Mouse (Mus musculus) MEL (cell line): ENCODE measurements around the gene Apba2.
A peak's percentile ranks its signal among the peaks of the same experiment; 100 is the strongest.

ENCODE experiments used
- BHLHE40 ChIP-seq: IDR thresholded peaks from 2 replicates; pipeline ENCODE4 v1.6.1; 2012; ENCODE audit warnings: low read depth, mild to moderate bottlenecking, inconsistent platforms, low read length, improper control_type of control experiment, borderline replicate concordance
- CTCF ChIP-seq, 3 experiments: IDR thresholded peaks in 2 of 3; conservative IDR thresholded peaks in 1 of 3; 2 replicates each; pipeline ENCODE4 v1.5.1; 2011 to 2012; ENCODE audit warnings: low read length in 3 of 3, low read depth in 2 of 3, mild to moderate bottlenecking in 2 of 3, improper control_type of control experiment in 1 of 3, inconsistent platforms in 1 of 3, mixed read lengths in 1 of 3, moderate library complexity in 1 of 3; ENCODE audit not compliant: control insufficient read depth in 1 of 3, insufficient read depth in 1 of 3, poor library complexity in 1 of 3, severe bottlenecking in 1 of 3
- ELF1 ChIP-seq: IDR thresholded peaks from 2 replicates; pipeline ENCODE4 v1.6.1; 2014; ENCODE audit warnings: low read depth, mild to moderate bottlenecking, inconsistent platforms, low read length, improper control_type of control experiment, moderate library complexity
- EP300 ChIP-seq, 2 experiments: IDR thresholded peaks; 2 replicates each; pipeline ENCODE4 v1.6.1; 2011; ENCODE audit warnings: improper control_type of control experiment in 2 of 2, low read length in 2 of 2, low read depth in 1 of 2, mild to moderate bottlenecking in 1 of 2
- KAT2A ChIP-seq: conservative IDR thresholded peaks from 2 replicates; pipeline ENCODE4 v1.6.1; 2012; ENCODE audit warnings: low read depth, low read length, improper control_type of control experiment, inconsistent platforms
- POLR2A ChIP-seq, 2 experiments: IDR thresholded peaks; 2 replicates each; pipeline ENCODE4 v1.6.1; 2011 to 2012; ENCODE audit warnings: low read length in 2 of 2, mild to moderate bottlenecking in 2 of 2, control low read depth in 1 of 2, improper control_type of control experiment in 1 of 2, low read depth in 1 of 2, moderate library complexity in 1 of 2; ENCODE audit not compliant: control insufficient read depth in 1 of 2, insufficient read depth in 1 of 2, poor library complexity in 1 of 2
- POLR2AphosphoS2 ChIP-seq: IDR thresholded peaks from 2 replicates; pipeline ENCODE4 v1.6.1; 2011; ENCODE audit warnings: low read length, improper control_type of control experiment
- RAD21 ChIP-seq: IDR thresholded peaks from 2 replicates; pipeline ENCODE4 v1.6.1; 2011; ENCODE audit warnings: mild to moderate bottlenecking, low read depth, low read length, improper control_type of control experiment
- RCOR1 ChIP-seq: IDR thresholded peaks from 2 replicates; pipeline ENCODE4 v1.6.1; 2012; ENCODE audit warnings: low read depth, mild to moderate bottlenecking, inconsistent platforms, low read length, improper control_type of control experiment
- TCF12 ChIP-seq: IDR thresholded peaks from 2 replicates; pipeline ENCODE4 v1.6.1; 2014; ENCODE audit warnings: low read depth, mild to moderate bottlenecking, inconsistent platforms, low read length, improper control_type of control experiment, moderate library complexity
- UBTF ChIP-seq: IDR thresholded peaks from 2 replicates; pipeline ENCODE4 v1.6.1; 2012; ENCODE audit warnings: low read depth, mild to moderate bottlenecking, inconsistent platforms, low read length, improper control_type of control experiment, moderate library complexity, borderline replicate concordance; ENCODE audit not compliant: insufficient read depth
- ZMIZ1 ChIP-seq: IDR thresholded peaks from 2 replicates; pipeline ENCODE4 v1.6.1; 2012; ENCODE audit warnings: low read depth, mild to moderate bottlenecking, inconsistent platforms, low read length, improper control_type of control experiment, moderate library complexity

GRCm38 (mm10) chr7:64610875-64611274 is 109.4 kb downstream of the Apba2 start:
- no peak for TF ChIP-seq BHLHE40
- no peak for TF ChIP-seq POLR2AphosphoS2
- peak; percentile 10 to 37 (median 14); a peak in 3 of 6 replicates for TF ChIP-seq CTCF (IDR thresholded peaks at IDR 0.05 in 2 of 3, conservative IDR thresholded peaks at IDR 0.05 in 1 of 3; ENCODE audit: control insufficient read depth in 1 of 3, insufficient read depth in 1 of 3, low read depth in 2 of 3, low read length in 3 of 3, poor library complexity in 1 of 3, severe bottlenecking in 1 of 3)
- no peak for TF ChIP-seq TCF12
- TF ChIP-seq POLR2A (IDR thresholded peaks at IDR 0.05; ENCODE audit: control insufficient read depth in 1 of 2, insufficient read depth in 1 of 2, low read depth in 1 of 2, low read length in 2 of 2, poor library complexity in 1 of 2) = no peak
- TF ChIP-seq ELF1 = no peak
- TF ChIP-seq RAD21 = no peak
- TF ChIP-seq UBTF = no peak
- no peak for TF ChIP-seq EP300 (IDR thresholded peaks at IDR 0.05; ENCODE audit: low read depth in 1 of 2, low read length in 2 of 2)
- TF ChIP-seq KAT2A = no peak
- TF ChIP-seq RCOR1 = no peak
- TF ChIP-seq ZMIZ1 = no peak
